Mouse (Mus musculus) kidney, adult 2 months (tissue): Measurements from ENCODE around the gene Manba.
"Not testable (repeated sequence)": the region's sequence is repeated elsewhere in the genome, so short reads cannot be mapped to it uniquely, and the experiment has no call there.

Source experiments
- CTCF ChIP-seq: fragments of 200-500 bp; conservative IDR thresholded peaks from 2 replicates; pipeline ENCODE4 v1.5.1; 2011; ENCODE audit warnings: low read depth, mild to moderate bottlenecking, control low read depth, low read length, moderate library complexity, mixed read lengths; ENCODE audit not compliant: insufficient read depth, insufficient read length
- POLR2A ChIP-seq: fragments of 200-500 bp; IDR thresholded peaks from one replicate; pipeline ENCODE4 v1.6.1; 2011; ENCODE audit warnings: low read depth, low read length, control low read depth

- TF ChIP-seq POLR2A, CTCF: not testable (repeated sequence)
Observed at GRCm38 (mm10) chr3:135493320-135493719, 7.9 kb downstream of the Manba start.
